Mouse (Mus musculus): ENCODE measurements at regions not wholly inside any gene's neighbourhood (a gene's known extent, or its start where the extent isn't known, plus 50 kb on each side); places are given as distances from the start of the nearest gene placed in this dataset.

DNA sequence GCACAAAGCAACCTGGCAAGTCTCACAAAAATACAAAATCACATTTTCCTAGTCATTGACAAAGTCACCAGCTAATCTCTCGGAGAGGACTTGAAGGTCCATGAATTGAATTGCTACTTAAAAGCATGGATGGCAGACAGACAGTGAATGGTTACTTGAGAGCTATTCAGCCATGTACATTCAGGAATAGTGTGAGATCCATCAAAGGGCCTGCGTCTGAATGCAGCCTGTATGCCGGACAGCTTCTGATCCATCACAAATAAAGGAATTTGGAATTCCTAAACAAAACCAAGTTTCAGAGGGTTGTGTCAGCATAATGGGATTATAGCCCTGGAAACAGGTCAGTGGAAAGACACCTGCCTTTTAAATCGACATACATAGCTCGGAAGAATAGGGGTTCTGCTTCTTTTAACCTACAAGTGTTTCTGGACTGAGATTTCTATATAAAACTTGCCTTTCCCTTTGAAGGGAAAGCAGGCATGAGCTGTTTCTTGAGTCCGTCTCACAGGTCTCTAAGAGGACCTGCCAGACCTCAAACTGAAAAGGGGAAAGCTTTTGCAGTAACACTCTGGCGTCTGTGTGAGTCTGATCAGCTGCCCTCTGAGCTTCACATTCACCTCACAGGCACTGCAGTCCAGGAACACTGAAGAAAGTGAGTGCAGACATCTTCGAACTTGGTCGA is 144.1 kb upstream of the Nabp1 start:
- no peaks in the 10 kb centered on the region for H3K27me3 ChIP-seq (ENCODE audit: control insufficient read depth, insufficient read depth, low read length)
- DNase-seq (ENCODE audit: low spot score) (no peak), ATAC-seq (ENCODE audit: insufficient read depth, low FRiP score, low TSS enrichment) (no peak)
- H3K9me3 ChIP-seq (ENCODE audit: control insufficient read depth, low read length): no peaks in the 10 kb centered on the region
- H3K36me3 ChIP-seq (ENCODE audit: control insufficient read depth, insufficient read depth, low read length): no peaks in the 10 kb centered on the region
- no peak overlapping the region for H3K4me2 ChIP-seq (ENCODE audit: low read depth)
- H3K4me1 ChIP-seq (ENCODE audit: control insufficient read depth, insufficient read depth, low read length): 0 out of 2 replicates have a peak, but pooled peaks cover 2% of the 10 kb centered on the region
- H3K4me3 ChIP-seq (ENCODE audit: low read depth, low read length): no peak overlapping the region
- no peak overlapping the region for H3K9ac ChIP-seq (ENCODE audit: low read length)
- no peak overlapping the region for H3K27ac ChIP-seq (ENCODE audit: low read depth, low read length)
- WGBS: 71% methylated on average over 9 of the region's 9 CpGs

DNA sequence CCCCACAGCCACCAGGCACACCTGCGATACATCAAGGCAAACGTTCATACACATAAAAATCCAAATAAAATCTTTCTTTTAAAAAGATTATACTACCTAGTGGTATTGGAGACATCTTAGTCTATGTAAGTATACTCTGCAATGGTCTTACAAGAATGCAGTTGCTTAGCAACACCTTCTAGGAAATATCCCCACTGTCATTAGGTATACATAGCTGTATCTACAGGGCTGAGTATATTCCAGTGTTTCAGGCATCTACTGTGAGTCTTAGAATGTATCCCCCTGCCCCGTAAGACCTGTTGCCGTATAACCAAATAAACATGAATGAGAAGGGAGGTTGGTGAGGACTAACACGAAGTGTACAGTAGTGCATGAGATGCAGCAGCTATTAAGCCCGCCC is 142.8 kb upstream of the Nabp1 start:
- ATAC-seq (ENCODE audit: insufficient read depth, low FRiP score, low TSS enrichment): no peak
- Histone ChIP-seq H3K9me3 (ENCODE audit: control insufficient read depth, low read length) (no peaks in the 10 kb centered on the region), H3K27me3 (ENCODE audit: control insufficient read depth, insufficient read depth, low read length) (no peaks in the 10 kb centered on the region), H3K4me3 (ENCODE audit: low read depth, low read length) (no peak overlapping the region), H3K4me2 (ENCODE audit: low read depth) (no peak overlapping the region), H3K4me1 (ENCODE audit: control insufficient read depth, insufficient read depth, low read length) (0 out of 2 replicates have a peak, but pooled peaks cover 2% of the 10 kb centered on the region), H3K36me3 (ENCODE audit: control insufficient read depth, insufficient read depth, low read length) (no peaks in the 10 kb centered on the region), H3K27ac (ENCODE audit: low read depth, low read length) (no peak overlapping the region), H3K9ac (ENCODE audit: low read length) (no peak overlapping the region)
- no peak for DNase-seq (ENCODE audit: low spot score)
- WGBS: 90% methylated on average over 6 of the region's 6 CpGs

DNA sequence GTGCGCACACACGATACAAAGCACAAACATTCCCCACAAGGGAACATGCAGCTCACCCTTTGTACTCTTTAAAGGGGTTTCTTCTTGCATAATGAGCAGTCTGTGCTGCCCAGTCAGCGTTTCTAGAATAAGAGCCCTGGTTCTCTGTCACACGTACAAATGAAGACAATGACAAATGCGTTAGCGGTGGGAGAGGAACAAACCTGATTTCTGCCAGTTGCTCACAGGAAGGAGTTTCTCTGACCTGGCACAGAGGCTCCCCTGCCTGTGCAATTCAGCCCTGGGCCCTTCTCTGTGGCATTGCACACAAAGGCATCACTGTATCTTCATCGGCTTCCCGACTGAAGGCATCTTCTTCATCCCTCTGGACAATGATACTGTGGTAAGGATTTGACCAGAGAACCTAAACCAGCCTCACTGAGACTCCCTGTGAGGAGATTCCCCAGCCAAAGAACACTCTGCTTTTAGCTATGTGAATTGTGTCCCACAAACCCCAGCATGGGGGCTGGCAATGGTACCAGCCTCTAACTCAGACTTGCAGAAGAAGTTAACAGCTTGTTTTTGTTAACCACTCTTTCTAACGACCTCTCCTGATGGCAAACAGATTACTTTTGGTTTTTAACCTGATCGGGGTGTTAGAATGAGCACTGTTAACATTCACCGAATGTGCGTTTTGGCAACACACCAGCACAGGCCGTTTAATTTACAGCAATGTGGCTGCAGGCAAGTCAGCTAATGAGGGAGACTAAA is 139.5 kb upstream of the Nabp1 start:
- Histone ChIP-seq H3K9me3 (ENCODE audit: control insufficient read depth, low read length) (no peaks in the 10 kb centered on the region), H3K4me3 (ENCODE audit: low read depth, low read length) (no peak overlapping the region), H3K27ac (ENCODE audit: low read depth, low read length) (peak overlapping the region; percentile 61; the same call in 1 of the 2 replicates), H3K4me1 (ENCODE audit: control insufficient read depth, insufficient read depth, low read length) (0 out of 2 replicates have a peak, but pooled peaks cover 2% of the 10 kb centered on the region), H3K9ac (ENCODE audit: low read length) (peak overlapping the region; percentile 15; the same call in 1 of the 2 replicates), H3K27me3 (ENCODE audit: control insufficient read depth, insufficient read depth, low read length) (no peaks in the 10 kb centered on the region), H3K36me3 (ENCODE audit: control insufficient read depth, insufficient read depth, low read length) (no peaks in the 10 kb centered on the region), H3K4me2 (ENCODE audit: low read depth) (no peak overlapping the region)
- DNase-seq (ENCODE audit: low spot score): peak; percentile 31
- ATAC-seq (ENCODE audit: insufficient read depth, low FRiP score, low TSS enrichment): peak; percentile 60
- 35% methylated on average over 13 of the region's 13 CpGs for WGBS

DNA sequence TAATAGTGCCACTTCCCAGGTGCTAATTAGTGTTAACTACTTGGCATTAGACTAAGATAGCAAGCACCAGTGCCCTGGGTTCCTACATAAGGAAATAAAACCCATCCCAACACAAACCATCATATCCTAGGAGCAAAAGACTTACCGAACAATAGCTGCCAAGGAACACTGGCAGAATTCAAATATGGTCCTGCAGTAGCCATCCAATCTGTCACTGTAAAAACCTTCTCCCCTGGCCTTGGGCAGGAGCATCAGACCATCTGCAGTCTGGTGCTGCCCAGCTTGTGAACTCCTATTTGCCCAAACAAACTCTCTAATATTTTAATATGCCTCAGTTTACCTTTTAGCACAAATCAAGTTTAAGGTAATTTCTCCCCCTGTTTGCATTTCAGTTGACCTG is 137.9 kb upstream of the Nabp1 start:
- no peak overlapping the region for H3K4me3 ChIP-seq (ENCODE audit: low read depth, low read length)
- no peaks in the 10 kb centered on the region for H3K36me3 ChIP-seq (ENCODE audit: control insufficient read depth, insufficient read depth, low read length)
- WGBS: 71% methylated on average over 1 of the region's 1 CpGs
- H3K4me1 ChIP-seq (ENCODE audit: control insufficient read depth, insufficient read depth, low read length): 0 out of 2 replicates have a peak, but pooled peaks cover 2% of the 10 kb centered on the region
- DNase-seq (ENCODE audit: low spot score): no peak
- H3K4me2 ChIP-seq (ENCODE audit: low read depth): no peak overlapping the region
- ATAC-seq (ENCODE audit: insufficient read depth, low FRiP score, low TSS enrichment): no peak
- H3K9ac ChIP-seq (ENCODE audit: low read length): no peak overlapping the region
- H3K9me3 ChIP-seq (ENCODE audit: control insufficient read depth, low read length): no peaks in the 10 kb centered on the region
- H3K27ac ChIP-seq (ENCODE audit: low read depth, low read length): no peak overlapping the region
- no peaks in the 10 kb centered on the region for H3K27me3 ChIP-seq (ENCODE audit: control insufficient read depth, insufficient read depth, low read length)

DNA sequence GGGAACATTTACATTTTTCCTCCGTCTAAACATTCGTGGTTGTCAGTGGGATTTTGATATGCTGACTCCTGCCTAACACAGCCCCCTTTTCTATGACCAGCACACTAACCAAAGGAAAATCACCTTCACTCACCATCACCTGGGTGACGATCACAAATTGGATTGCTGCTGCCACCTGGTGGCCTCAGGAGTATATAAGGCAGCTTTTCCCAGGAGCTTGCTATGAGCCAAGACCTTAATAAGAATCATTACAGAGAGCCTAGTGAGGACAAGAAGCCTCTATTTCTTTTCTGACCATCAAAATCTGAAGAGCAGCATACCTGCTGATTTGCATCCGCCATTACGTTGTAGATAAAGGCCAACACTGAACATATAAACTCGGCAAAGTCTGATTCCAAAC is 137.3 kb upstream of the Nabp1 start:
- Histone ChIP-seq H3K27me3 (ENCODE audit: control insufficient read depth, insufficient read depth, low read length) (no peaks in the 10 kb centered on the region), H3K36me3 (ENCODE audit: control insufficient read depth, insufficient read depth, low read length) (no peaks in the 10 kb centered on the region), H3K4me1 (ENCODE audit: control insufficient read depth, insufficient read depth, low read length) (0 out of 2 replicates have a peak, but pooled peaks cover 2% of the 10 kb centered on the region), H3K9me3 (ENCODE audit: control insufficient read depth, low read length) (no peaks in the 10 kb centered on the region), H3K27ac (ENCODE audit: low read depth, low read length) (no peak overlapping the region), H3K4me2 (ENCODE audit: low read depth) (no peak overlapping the region), H3K9ac (ENCODE audit: low read length) (no peak overlapping the region), H3K4me3 (ENCODE audit: low read depth, low read length) (no peak overlapping the region)
- 36% methylated on average over 6 of the region's 6 CpGs for WGBS
- no peak for ATAC-seq (ENCODE audit: insufficient read depth, low FRiP score, low TSS enrichment)
- DNase-seq (ENCODE audit: low spot score): peak; percentile 58

DNA sequence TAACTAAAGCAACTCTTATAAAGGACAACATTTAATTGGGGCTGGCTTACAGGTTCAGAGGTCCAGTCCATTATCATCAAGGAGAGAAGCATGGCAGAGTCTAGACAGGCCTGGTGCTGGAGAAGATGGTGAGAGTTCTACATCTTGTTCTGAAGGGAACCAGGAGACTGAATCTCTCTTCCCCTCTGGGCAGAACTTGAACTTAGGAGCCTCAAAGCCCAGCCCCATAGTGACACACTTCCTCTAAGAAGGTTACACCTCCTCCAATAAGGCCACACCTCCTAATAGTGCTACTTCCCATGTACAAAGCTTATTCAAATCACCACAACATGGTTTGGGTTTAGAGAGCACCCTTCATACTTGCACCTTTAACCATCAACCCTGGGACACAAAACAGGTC is 136.5 kb upstream of the Nabp1 start:
- no peak overlapping the region for H3K4me3 ChIP-seq (ENCODE audit: low read depth, low read length)
- ATAC-seq (ENCODE audit: insufficient read depth, low FRiP score, low TSS enrichment) (no peak), DNase-seq (ENCODE audit: low spot score) (no peak)
- no peaks in the 10 kb centered on the region for H3K36me3 ChIP-seq (ENCODE audit: control insufficient read depth, insufficient read depth, low read length)
- no peaks in the 10 kb centered on the region for H3K9me3 ChIP-seq (ENCODE audit: control insufficient read depth, low read length)
- H3K4me2 ChIP-seq (ENCODE audit: low read depth): no peak overlapping the region
- H3K27ac ChIP-seq (ENCODE audit: low read depth, low read length): no peak overlapping the region
- H3K9ac ChIP-seq (ENCODE audit: low read length): no peak overlapping the region
- H3K27me3 ChIP-seq (ENCODE audit: control insufficient read depth, insufficient read depth, low read length): no peaks in the 10 kb centered on the region
- H3K4me1 ChIP-seq (ENCODE audit: control insufficient read depth, insufficient read depth, low read length): 0 out of 2 replicates have a peak, but pooled peaks cover 2% of the 10 kb centered on the region

DNA sequence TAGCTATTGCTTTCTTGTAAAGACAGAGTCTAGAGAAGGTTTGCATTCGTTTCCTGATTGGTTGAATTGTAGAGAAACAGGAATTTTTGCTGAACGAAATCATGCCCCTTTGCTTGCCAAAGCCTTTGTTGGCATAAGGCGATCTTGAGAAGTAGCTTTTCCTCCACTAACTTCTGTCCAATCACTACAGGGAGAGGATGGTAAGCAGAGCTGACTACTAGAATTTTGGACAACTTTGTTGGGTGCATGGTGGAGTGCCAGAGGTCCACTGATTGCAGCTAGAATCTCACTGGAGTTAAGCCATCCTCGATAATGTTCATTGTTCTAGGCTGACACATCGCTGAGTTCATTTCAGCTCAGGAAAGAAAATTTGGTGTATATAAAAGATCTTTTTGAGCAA is 131.1 kb upstream of the Nabp1 start:
- Histone ChIP-seq H3K9ac (ENCODE audit: low read length) (no peak overlapping the region), H3K9me3 (ENCODE audit: control insufficient read depth, low read length) (no peaks in the 10 kb centered on the region), H3K4me2 (ENCODE audit: low read depth) (no peak overlapping the region), H3K27me3 (ENCODE audit: control insufficient read depth, insufficient read depth, low read length) (no peaks in the 10 kb centered on the region), H3K4me3 (ENCODE audit: low read depth, low read length) (no peak overlapping the region), H3K27ac (ENCODE audit: low read depth, low read length) (no peak overlapping the region), H3K36me3 (ENCODE audit: control insufficient read depth, insufficient read depth, low read length) (no peaks in the 10 kb centered on the region), H3K4me1 (ENCODE audit: control insufficient read depth, insufficient read depth, low read length) (peaks cover 4% of the 10 kb centered on the region; the same call in 1 of the 2 replicates)
- ATAC-seq (ENCODE audit: insufficient read depth, low FRiP score, low TSS enrichment) (no peak), DNase-seq (ENCODE audit: low spot score) (no peak)
- WGBS: 92% methylated on average over 5 of the region's 5 CpGs

DNA sequence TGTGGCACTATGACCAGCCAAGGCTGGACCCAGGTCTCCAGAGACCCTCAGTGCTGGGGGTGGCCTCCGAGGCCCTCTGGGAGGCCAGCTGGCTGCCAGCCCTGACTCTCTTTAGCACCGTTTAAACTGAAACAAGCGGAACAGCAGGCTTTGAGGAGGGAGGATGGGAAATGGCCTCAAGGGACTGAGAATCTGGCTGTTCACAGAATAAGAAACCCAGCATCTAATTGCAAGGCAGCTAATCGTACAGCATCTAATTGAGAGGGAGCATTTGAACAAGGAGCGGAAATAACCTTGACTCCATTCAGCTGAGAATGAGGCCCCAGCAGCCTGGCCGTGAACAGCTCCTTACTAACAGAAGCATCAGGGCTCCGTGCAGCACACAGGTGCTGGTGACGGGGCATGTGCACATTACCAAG is 129.2 kb upstream of the Nabp1 start:
- H3K4me2 ChIP-seq (ENCODE audit: low read depth): no peak overlapping the region
- ATAC-seq (ENCODE audit: insufficient read depth, low FRiP score, low TSS enrichment) (peak; percentile 81), DNase-seq (ENCODE audit: low spot score) (peak; percentile 27)
- no peaks in the 10 kb centered on the region for H3K27me3 ChIP-seq (ENCODE audit: control insufficient read depth, insufficient read depth, low read length)
- H3K4me1 ChIP-seq (ENCODE audit: control insufficient read depth, insufficient read depth, low read length): peaks cover 4% of the 10 kb centered on the region; the same call in 1 of the 2 replicates
- H3K27ac ChIP-seq (ENCODE audit: low read depth, low read length): no peak overlapping the region
- H3K4me3 ChIP-seq (ENCODE audit: low read depth, low read length): no peak overlapping the region
- 43% methylated on average over 8 of the region's 8 CpGs for WGBS
- H3K9me3 ChIP-seq (ENCODE audit: control insufficient read depth, low read length): no peaks in the 10 kb centered on the region
- no peaks in the 10 kb centered on the region for H3K36me3 ChIP-seq (ENCODE audit: control insufficient read depth, insufficient read depth, low read length)
- H3K9ac ChIP-seq (ENCODE audit: low read length): no peak overlapping the region

DNA sequence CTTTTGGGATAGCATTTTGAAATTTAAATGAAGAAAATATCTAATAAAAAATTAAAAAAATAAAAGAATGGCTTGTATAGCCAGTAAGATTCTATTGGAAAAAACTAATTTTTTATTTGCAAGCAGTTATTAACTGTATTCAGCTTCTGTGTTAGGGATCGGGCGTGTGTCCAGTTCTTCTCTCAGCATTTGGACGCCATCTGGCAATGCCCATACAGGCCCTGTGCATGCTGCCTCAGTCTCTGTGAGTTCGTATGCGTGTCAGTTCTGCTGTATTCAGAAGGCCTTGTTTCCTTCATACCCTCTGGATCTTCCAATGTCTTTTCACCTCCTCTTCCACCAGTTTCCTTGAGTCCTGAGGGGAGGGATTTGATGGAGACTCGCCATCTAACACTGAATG is 123.8 kb upstream of the Nabp1 start:
- ATAC-seq (ENCODE audit: insufficient read depth, low FRiP score, low TSS enrichment): no peak
- no peak for DNase-seq (ENCODE audit: low spot score)

More for the DNA sequence above, 123.8 kb upstream of the Nabp1 start:
- no peak overlapping the region for H3K9ac ChIP-seq (ENCODE audit: low read length)
- no peak overlapping the region for H3K4me3 ChIP-seq (ENCODE audit: low read depth, low read length)
- no peak overlapping the region for H3K27ac ChIP-seq (ENCODE audit: low read depth, low read length)
- no peaks in the 10 kb centered on the region for H3K36me3 ChIP-seq (ENCODE audit: control insufficient read depth, insufficient read depth, low read length)
- no peaks in the 10 kb centered on the region for H3K27me3 ChIP-seq (ENCODE audit: control insufficient read depth, insufficient read depth, low read length)
- H3K4me2 ChIP-seq (ENCODE audit: low read depth): no peak overlapping the region
- H3K9me3 ChIP-seq (ENCODE audit: control insufficient read depth, low read length): no peaks in the 10 kb centered on the region
- 89% methylated on average over 6 of the region's 6 CpGs for WGBS
- no peaks in the 10 kb centered on the region for H3K4me1 ChIP-seq (ENCODE audit: control insufficient read depth, insufficient read depth, low read length)
